Mouse (Mus musculus) left cerebral cortex, postnatal 14 days (tissue): Measurements from ENCODE around the gene Rprd2. TPM values are rescaled to one million over a fixed set of nuclear protein-coding genes. Genes with fewer than 3 reads are reported as not detected.

ENCODE experiments used
- DNase-seq, 2 experiments: peaks; one replicate each; pipeline ENCODE4 v3.0.0; 2021 to 2022; ENCODE audit warnings: low spot score in 2 of 2, mixed read lengths in 1 of 2
- intact Hi-C: fragments of 180-260 bp; cut with DNase I; formaldehyde crosslinking; loops from one replicate; pipeline ENCODE4 v1.15.1; 2025
- total RNA-seq, 2 experiments: library from RNA; stranded (reverse); gene quantifications; 2 replicates each; pipeline ENCODE4 v1.2.3; 2021

Rprd2 gene
- total RNA-seq, 2 experiments from 2014 or later: 61.3 to 61.8 TPM

GRCm38 (mm10) chr3:95756808-95757207 is 61.9 kb downstream of the Rprd2 start:
- intact Hi-C loops: no loop called here
- DNase-seq: no peak

GRCm38 (mm10) chr3:95754345-95755206 is 64.1 kb downstream of the Rprd2 start:
- DNase-seq: peak; percentile 97
- intact Hi-C loops: no loop called here

GRCm38 (mm10) chr3:95752935-95753334 is 65.7 kb downstream of the Rprd2 start:
- intact Hi-C loops: no loop called here
- no peak for DNase-seq

- peak in 1 of 2 experiments; percentile 52 for DNase-seq
- intact Hi-C loops: no loop called here
Measured at GRCm38 (mm10) chr3:95740406-95740805, 78.3 kb downstream of the Rprd2 start.

GRCm38 (mm10) chr3:95739353-95740104 is 79.1 kb downstream of the Rprd2 start, which contains the start of gene Ecm1:
Gene Ecm1, minus strand, starts transcription at chr3:95739569.
- DNase-seq: peak; percentile 31 to 48
- intact Hi-C loops: no loop called here

- no peak for DNase-seq
- intact Hi-C loops: no loop called here
Measured at GRCm38 (mm10) chr3:95735071-95735670, 83.5 kb downstream of the Rprd2 start.

- intact Hi-C loops: no loop called here
- DNase-seq: no peak
Measured at GRCm38 (mm10) chr3:95734092-95734702, 84.5 kb downstream of the Rprd2 start.

GRCm38 (mm10) chr3:95732744-95733521 is 85.7 kb downstream of the Rprd2 start:
- peak in 1 of 2 experiments; percentile 46 for DNase-seq
- intact Hi-C loops: no loop called here

- DNase-seq: peak; percentile 36 to 51
- intact Hi-C loops: no loop called here
Measured at GRCm38 (mm10) chr3:95732297-95732696, 86.4 kb downstream of the Rprd2 start.

GRCm38 (mm10) chr3:95731802-95732201 is 86.9 kb downstream of the Rprd2 start:
- DNase-seq: no peak
- intact Hi-C loops: no loop called here

GRCm38 (mm10) chr3:95730431-95730830 is 88.2 kb downstream of the Rprd2 start:
- intact Hi-C loops: no loop called here
- no peak for DNase-seq

GRCm38 (mm10) chr3:95728906-95729305 is 89.8 kb downstream of the Rprd2 start:
- intact Hi-C loops: no loop called here
- no peak for DNase-seq

GRCm38 (mm10) chr3:95726696-95727358 is 91.8 kb downstream of the Rprd2 start:
- no peak for DNase-seq
- intact Hi-C loops: no loop called here

- DNase-seq: no peak
- intact Hi-C loops: no loop called here
Measured at GRCm38 (mm10) chr3:95725863-95726262, 92.8 kb downstream of the Rprd2 start.

GRCm38 (mm10) chr3:95722386-95722785 is 96.3 kb downstream of the Rprd2 start:
- no peak for DNase-seq
- intact Hi-C loops: no loop called here

- intact Hi-C loops: no loop called here
Measured at GRCm38 (mm10) chr3:95718153-95718552, 100.5 kb downstream of the Rprd2 start.

GRCm38 (mm10) chr3:95716075-95716474 is 102.6 kb downstream of the Rprd2 start:
- no peak for DNase-seq
- intact Hi-C loops: no loop called here

More at GRCm38 (mm10) chr3:95718153-95718552, 100.5 kb downstream of the Rprd2 start:
- no peak for DNase-seq
